Mouse (Mus musculus) kidney, embryonic 14.5 days (tissue): ENCODE measurements around the gene Lmnb2. TPM values are rescaled to one million over a fixed set of nuclear protein-coding genes. Genes with fewer than 3 reads are reported as not detected.

Source experiments
- ATAC-seq: fragments of 200-750 bp; cut with Nextera tagmentation; 2 replicates; pipeline ENCODE4 v1.8.0; 2017; ENCODE audit warnings: moderate number of reproducible peaks, mild to moderate bottlenecking, moderate TSS enrichment, moderate library complexity; ENCODE audit not compliant: low FRiP score, low TSS enrichment
- H3K27ac ChIP-seq: fragments of 300-500 bp; sonication (generic); 2 replicates; pipeline ENCODE4 v1.5.1; 2014; ENCODE audit warnings: low read depth, mild to moderate bottlenecking, low read length, moderate library complexity, mixed read lengths
- H3K27me3 ChIP-seq: fragments of 300-500 bp; sonication (generic); 2 replicates; pipeline ENCODE4 v1.6.1; 2014; ENCODE audit warnings: mild to moderate bottlenecking, low read length; ENCODE audit not compliant: control insufficient read depth, insufficient read depth
- H3K36me3 ChIP-seq: fragments of 300-500 bp; sonication (generic); 2 replicates; pipeline ENCODE4 v1.6.1; 2014; ENCODE audit warnings: low read length, mixed read lengths; ENCODE audit not compliant: control insufficient read depth, insufficient read depth
- H3K4me1 ChIP-seq: fragments of 300-500 bp; sonication (generic); 2 replicates; pipeline ENCODE4 v1.6.1; 2014; ENCODE audit warnings: low read length, mixed read lengths; ENCODE audit not compliant: control insufficient read depth, insufficient read depth
- H3K4me2 ChIP-seq: fragments of 300-500 bp; sonication (generic); replicated peaks from 2 replicates; pipeline ENCODE4 v1.6.1; 2014; ENCODE audit warnings: low read depth, mild to moderate bottlenecking, low read length
- H3K4me3 ChIP-seq: fragments of 300-500 bp; sonication (generic); 2 replicates; pipeline ENCODE4 v1.5.1; 2014; ENCODE audit warnings: mild to moderate bottlenecking, low read length
- H3K9ac ChIP-seq: fragments of 300-500 bp; sonication (generic); 2 replicates; pipeline ENCODE4 v1.6.1; 2014; ENCODE audit warnings: low read depth, mild to moderate bottlenecking, low read length, moderate library complexity
- H3K9me3 ChIP-seq: fragments of 300-500 bp; sonication (generic); 2 replicates; pipeline ENCODE4 v1.6.1; 2016; ENCODE audit warnings: low read length; ENCODE audit not compliant: control insufficient read depth
- WGBS: fragments of 180-500 bp; shearing (Covaris S2); extraction: QIAGEN DNeasy Blood & Tissue Kit; methylation state at CpG from one replicate; pipeline ENCODE4 v1.1.7; 2014; 5-methylcytosine and 5-hydroxymethylcytosine counted together
- polyA plus RNA-seq: library from polyadenylated mRNA; unstranded; fragments of >200 nt; fragmentation: Nextera tagmentation; extraction: Ambion mirVana; gene quantifications from 2 replicates; pipeline ENCODE4 v1.2.1, GENCODE M21; 2014

Gene Lmnb2
- polyA plus RNA-seq = 16.0 and 17.1 TPM in 2 replicates

DNA sequence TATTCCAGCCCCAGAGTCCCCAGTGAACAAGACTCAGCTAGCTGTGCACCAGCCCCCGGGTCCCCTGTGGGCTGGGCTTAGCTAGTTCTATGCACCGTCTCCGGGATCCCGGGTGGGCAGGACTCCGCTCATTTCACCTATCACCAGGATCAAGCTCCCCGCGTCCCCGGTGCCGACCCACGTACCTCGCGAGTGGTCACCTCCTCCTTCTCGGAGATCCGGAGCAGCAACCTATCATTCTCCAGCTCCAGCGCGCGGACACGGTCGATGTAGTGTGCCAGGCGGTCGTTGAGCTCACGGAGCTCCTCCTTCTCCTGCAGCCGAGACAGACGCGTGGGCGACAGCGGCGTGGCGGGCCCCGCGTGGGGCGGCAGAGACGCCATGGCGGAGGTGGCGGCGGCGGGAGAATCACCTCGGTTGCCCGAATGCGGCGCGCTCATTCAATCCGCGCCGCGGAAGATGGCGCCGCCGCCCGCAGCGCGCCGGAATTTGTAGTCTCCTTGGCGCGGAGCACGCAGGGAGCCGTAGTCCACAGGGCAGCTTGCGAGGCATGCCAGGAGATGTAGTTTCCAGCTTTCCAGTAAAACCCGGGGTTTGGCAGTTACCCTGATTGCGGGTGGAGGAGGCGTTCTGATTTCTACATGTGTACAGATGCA, at the start of gene Lmnb2:
TSS of gene Lmnb2 (minus strand) at position 467 of the 656 bp plus-strand sequence.
- peak within 1 kb of the TSS; percentile 89 for H3K9ac ChIP-seq
- no peaks in the 10 kb centered on the region for H3K27me3 ChIP-seq
- H3K27ac ChIP-seq = peak within 1 kb of the TSS; percentile 33; the same call in 1 of the 2 replicates
- H3K4me2 ChIP-seq = peak within 1 kb of the TSS; percentile 87
- peaks cover 10% of the 10 kb centered on the region; the same call in 1 of the 2 replicates for H3K4me1 ChIP-seq
- H3K36me3 ChIP-seq = peaks cover 11% of the 10 kb centered on the region; the same call in 1 of the 2 replicates
- WGBS = under 1% methylated on average over 61 of the region's 61 CpGs
- peak; percentile 58 for ATAC-seq
- H3K4me3 ChIP-seq = peak within 1 kb of the TSS; percentile 98
- H3K9me3 ChIP-seq = no peaks in the 10 kb centered on the region

GRCm38 (mm10) chr10:80967101-80967656, 49.1 kb upstream of the Lmnb2 start:
- no peak overlapping the region for H3K4me2 ChIP-seq
- no peak overlapping the region for H3K4me3 ChIP-seq
- no peak overlapping the region for H3K9ac ChIP-seq
- H3K9me3 ChIP-seq = no peaks in the 10 kb centered on the region; the same call in 1 of the 2 replicates
- no peak overlapping the region for H3K27ac ChIP-seq
- H3K36me3 ChIP-seq = no peaks in the 10 kb centered on the region
- 63% methylated on average over 3 of the region's 3 CpGs for WGBS
- no peak for ATAC-seq
- H3K27me3 ChIP-seq = no peaks in the 10 kb centered on the region
- peaks cover 12% of the 10 kb centered on the region for H3K4me1 ChIP-seq

DNA sequence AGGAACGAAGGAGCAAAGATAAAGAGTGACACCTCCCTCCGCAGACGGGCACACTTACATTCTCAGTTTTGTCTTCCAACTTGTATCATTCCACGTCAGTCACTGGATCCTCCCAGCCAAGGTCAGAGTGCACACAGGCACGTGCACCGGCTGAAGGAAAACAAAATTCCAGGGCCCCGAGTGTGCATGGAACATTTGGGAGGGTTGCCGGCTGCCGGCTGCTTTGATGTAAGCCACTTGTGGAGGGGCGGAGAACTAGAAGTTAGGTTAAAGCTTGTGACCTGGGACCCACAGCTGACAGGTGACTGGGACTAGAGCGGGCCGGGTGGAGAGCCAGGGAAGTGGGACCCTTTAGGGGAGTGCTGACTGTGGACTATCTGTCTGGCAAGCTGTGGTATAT, 48.3 kb upstream of the Lmnb2 start:
- no peak overlapping the region for H3K27ac ChIP-seq
- no peak overlapping the region for H3K4me3 ChIP-seq
- ATAC-seq = no peak
- H3K4me2 ChIP-seq = no peak overlapping the region
- no peaks in the 10 kb centered on the region for H3K27me3 ChIP-seq
- 26% methylated on average over 12 of the region's 12 CpGs for WGBS
- no peaks in the 10 kb centered on the region; the same call in 1 of the 2 replicates for H3K9me3 ChIP-seq
- no peaks in the 10 kb centered on the region for H3K36me3 ChIP-seq
- H3K9ac ChIP-seq = no peak overlapping the region
- peaks cover 12% of the 10 kb centered on the region for H3K4me1 ChIP-seq

- no peak overlapping the region for H3K9ac ChIP-seq
- H3K9me3 ChIP-seq = no peaks in the 10 kb centered on the region
- no peak overlapping the region for H3K4me3 ChIP-seq
- ATAC-seq = no peak
- 52% methylated on average over 12 of the region's 12 CpGs for WGBS
- no peak overlapping the region for H3K27ac ChIP-seq
- no peaks in the 10 kb centered on the region for H3K27me3 ChIP-seq
- no peak overlapping the region for H3K4me2 ChIP-seq
- no peaks in the 10 kb centered on the region for H3K36me3 ChIP-seq
- H3K4me1 ChIP-seq = peaks cover 24% of the 10 kb centered on the region
These were observed 45.3 kb upstream of the Lmnb2 start for GRCm38 (mm10) chr10:80963031-80963975.

DNA sequence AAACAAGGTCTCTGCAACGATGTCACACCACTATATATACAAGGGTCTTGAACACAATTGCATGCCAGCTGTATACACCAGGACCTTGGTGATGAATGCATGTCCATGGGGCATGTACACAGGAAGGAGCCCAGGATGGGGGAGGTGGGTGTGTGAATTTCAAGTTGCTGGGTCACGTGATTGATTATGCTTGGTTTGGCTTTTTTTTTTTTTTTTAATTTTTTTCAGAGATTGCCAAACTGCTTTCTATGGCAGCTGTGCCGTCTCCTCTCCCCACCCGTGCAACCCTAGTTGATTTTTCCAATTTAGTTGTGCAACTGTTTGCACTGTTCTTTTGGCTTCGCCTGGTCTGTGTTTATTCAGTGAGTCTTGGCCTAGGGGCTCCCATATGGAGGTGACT, 44.5 kb upstream of the Lmnb2 start:
- H3K27me3 ChIP-seq = no peaks in the 10 kb centered on the region
- ATAC-seq = no peak
- H3K27ac ChIP-seq = no peak overlapping the region
- H3K9me3 ChIP-seq = no peaks in the 10 kb centered on the region
- H3K4me1 ChIP-seq = peaks cover 24% of the 10 kb centered on the region
- H3K4me3 ChIP-seq = no peak overlapping the region
- no peak overlapping the region for H3K4me2 ChIP-seq
- no peak overlapping the region for H3K9ac ChIP-seq
- H3K36me3 ChIP-seq = no peaks in the 10 kb centered on the region
- WGBS = 77% methylated on average over 5 of the region's 5 CpGs

DNA sequence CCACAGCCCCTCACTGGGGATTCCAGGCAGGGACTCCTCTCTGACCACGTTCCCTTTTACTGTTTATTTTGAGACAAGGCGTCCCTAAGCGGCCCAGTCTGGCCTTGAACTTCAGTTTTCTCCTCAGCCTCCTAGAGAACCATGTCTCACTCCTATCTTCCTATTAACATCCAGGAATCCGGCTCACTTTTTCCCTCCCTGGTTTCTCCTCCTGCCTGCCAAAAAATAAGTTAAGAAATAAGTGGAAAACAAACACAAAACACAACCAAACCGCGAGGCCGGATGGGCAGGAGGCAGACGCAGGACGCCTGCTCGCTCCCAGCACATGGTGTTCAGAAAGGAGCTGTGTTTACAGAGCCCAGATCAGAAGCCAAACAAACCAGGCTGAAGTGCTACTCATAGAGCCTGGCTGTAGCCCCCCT, 44.0 kb upstream of the Lmnb2 start:
- Histone ChIP-seq H3K9ac (no peak overlapping the region), H3K27ac (peak overlapping the region; percentile 87), H3K27me3 (no peaks in the 10 kb centered on the region), H3K9me3 (no peaks in the 10 kb centered on the region), H3K4me1 (peaks cover 24% of the 10 kb centered on the region), H3K4me2 (no peak overlapping the region), H3K36me3 (no peaks in the 10 kb centered on the region), H3K4me3 (no peak overlapping the region)
- 50% methylated on average over 10 of the region's 10 CpGs for WGBS
- ATAC-seq = no peak

GRCm38 (mm10) chr10:80960551-80961508, 42.8 kb upstream of the Lmnb2 start:
- Histone ChIP-seq H3K27ac (peak overlapping the region; percentile 87), H3K4me3 (no peak overlapping the region), H3K36me3 (no peaks in the 10 kb centered on the region), H3K4me2 (peak overlapping the region; percentile 19; the same call in 1 of the 2 replicates), H3K27me3 (no peaks in the 10 kb centered on the region), H3K4me1 (peaks cover 24% of the 10 kb centered on the region), H3K9ac (no peak overlapping the region), H3K9me3 (no peaks in the 10 kb centered on the region)
- 13% methylated on average over 16 of the region's 16 CpGs for WGBS
- peak; percentile 75 for ATAC-seq

DNA sequence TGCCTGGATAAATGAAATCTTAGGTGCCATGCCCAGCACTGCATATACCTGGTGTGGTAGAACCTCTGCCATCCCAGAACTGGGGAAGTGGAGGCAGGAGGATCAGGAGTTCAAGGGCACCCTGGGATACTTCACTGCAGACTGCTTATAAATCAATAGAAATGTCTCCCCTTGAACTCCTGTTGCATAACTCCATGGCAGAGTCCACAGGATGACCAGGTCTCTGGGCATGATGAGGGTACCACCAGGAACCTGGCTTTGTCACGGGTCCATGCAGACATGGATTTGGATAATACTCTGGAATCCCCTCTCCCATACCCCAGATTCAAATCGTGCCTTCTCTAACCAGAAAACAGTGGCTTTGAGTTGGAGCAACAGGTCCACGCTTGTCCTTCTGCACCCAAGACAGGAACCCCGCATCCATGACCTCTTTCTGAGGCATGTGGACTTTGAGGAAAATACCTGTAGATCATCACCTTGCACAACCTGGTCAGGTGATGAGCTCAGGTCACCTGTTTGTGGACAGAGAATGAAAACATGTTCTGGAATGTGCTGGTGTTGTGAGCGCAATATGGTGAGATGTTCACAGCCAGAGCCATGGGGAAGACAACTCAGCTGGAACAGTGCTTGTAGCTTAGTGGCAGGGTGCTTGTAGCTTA, 41.1 kb upstream of the Lmnb2 start:
- H3K9ac ChIP-seq = no peak overlapping the region
- H3K4me3 ChIP-seq = no peak overlapping the region
- peaks cover 31% of the 10 kb centered on the region for H3K4me1 ChIP-seq
- ATAC-seq = no peak
- 93% methylated on average over 5 of the region's 5 CpGs for WGBS
- no peaks in the 10 kb centered on the region for H3K9me3 ChIP-seq
- H3K4me2 ChIP-seq = no peak overlapping the region
- no peak overlapping the region for H3K27ac ChIP-seq
- H3K36me3 ChIP-seq = no peaks in the 10 kb centered on the region
- no peaks in the 10 kb centered on the region for H3K27me3 ChIP-seq
